Mouse (Mus musculus) erythroblast, embryonic 14.5 days (primary cell): ENCODE data around the gene Cops7b.

Source experiments
- GATA1 ChIP-seq: IDR thresholded peaks from 2 replicates; pipeline ENCODE4 v1.6.1; 2012; ENCODE audit warnings: low read length, inconsistent platforms, mixed read lengths
- TAL1 ChIP-seq: IDR thresholded peaks from 3 replicates; pipeline ENCODE4 v1.6.1; 2012; ENCODE audit warnings: low read length, inconsistent platforms, mixed read lengths

DNA sequence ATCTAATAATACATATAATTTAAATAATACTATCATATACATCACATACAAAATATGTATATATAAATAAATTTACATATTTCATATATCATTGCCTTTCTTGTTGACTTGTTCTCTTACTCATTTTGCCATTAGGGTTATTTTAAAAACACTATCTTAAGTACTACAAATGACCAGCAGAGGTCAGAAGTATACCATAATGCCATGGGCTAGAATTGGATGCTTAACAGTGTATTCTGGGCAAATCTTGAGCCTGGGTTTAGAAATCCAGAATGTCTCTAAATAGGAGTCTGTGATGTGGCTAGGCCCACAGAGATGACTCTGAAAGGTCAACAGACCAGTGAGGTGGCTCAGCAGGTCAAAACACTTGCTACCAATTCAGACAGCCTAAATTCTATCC, 31.6 kb downstream of the Cops7b start:
- TF ChIP-seq TAL1 (no peak), GATA1 (no peak)
